Mouse (Mus musculus) embryonic facial prominence, embryonic 11.5 days (tissue): ENCODE measurements around the gene Ak7. TPM values are rescaled to one million over a fixed set of nuclear protein-coding genes. Genes with fewer than 3 reads are reported as not detected.

Experiments used
- ATAC-seq: fragments of 200-750 bp; cut with Nextera tagmentation; replicated peaks from 2 replicates; pipeline ENCODE4 v1.8.0; 2017; ENCODE audit warnings: low read depth; ENCODE audit not compliant: insufficient number of reproducible peaks, low FRiP score, low TSS enrichment
- DNase-seq: peaks from one replicate; pipeline ENCODE4 v3.0.0-alpha.2; 2015; ENCODE audit warnings: low spot score
- H3K27ac ChIP-seq: fragments of 300-500 bp; sonication (generic); replicated peaks from 2 replicates; pipeline ENCODE4 v1.5.1; 2014; ENCODE audit warnings: mild to moderate bottlenecking, low read depth, low read length, control low read depth
- H3K27me3 ChIP-seq: fragments of 300-500 bp; sonication (generic); 2 replicates; pipeline ENCODE4 v1.6.1; 2014; ENCODE audit warnings: mild to moderate bottlenecking, low read length, moderate library complexity, mixed read lengths; ENCODE audit not compliant: control insufficient read depth, insufficient read depth
- H3K36me3 ChIP-seq: fragments of 300-500 bp; sonication (generic); replicated peaks from 2 replicates; pipeline ENCODE4 v1.6.1; 2014; ENCODE audit warnings: low read depth, mild to moderate bottlenecking, low read length, moderate library complexity, mixed read lengths; ENCODE audit not compliant: control insufficient read depth, insufficient read depth
- H3K4me1 ChIP-seq: fragments of 300-500 bp; sonication (generic); 2 replicates; pipeline ENCODE4 v1.6.1; 2014; ENCODE audit warnings: low read length, mixed read lengths; ENCODE audit not compliant: control insufficient read depth, insufficient read depth
- H3K4me2 ChIP-seq: fragments of 300-500 bp; sonication (generic); 2 replicates; pipeline ENCODE4 v1.6.1; 2014; ENCODE audit warnings: low read depth, mild to moderate bottlenecking, control low read depth, low read length, moderate library complexity
- H3K4me3 ChIP-seq: fragments of 300-500 bp; sonication (generic); 2 replicates; pipeline ENCODE4 v1.5.1; 2014; ENCODE audit warnings: low read depth, low read length, control low read depth
- H3K9ac ChIP-seq: fragments of 300-500 bp; sonication (generic); replicated peaks from 2 replicates; pipeline ENCODE4 v1.6.1; 2014; ENCODE audit warnings: mild to moderate bottlenecking, control low read depth, low read length
- H3K9me3 ChIP-seq: fragments of 300-500 bp; sonication (generic); replicated peaks from 2 replicates; pipeline ENCODE4 v1.6.1; 2016; ENCODE audit warnings: mild to moderate bottlenecking, low read length, inconsistent platforms, mixed read lengths; ENCODE audit not compliant: control insufficient read depth
- WGBS: fragments of 180-500 bp; shearing (Covaris S2); extraction: QIAGEN DNeasy Blood & Tissue Kit; methylation state at CpG from one replicate; pipeline ENCODE4 v1.1.7; 2014; 5-methylcytosine and 5-hydroxymethylcytosine counted together
- polyA plus RNA-seq: library from polyadenylated mRNA; unstranded; fragments of >200 nt; fragmentation: Nextera tagmentation; extraction: Ambion mirVana; gene quantifications from 2 replicates; pipeline ENCODE4 v1.2.1, GENCODE M21; 2014

The Ak7 gene
- polyA plus RNA-seq, 1 experiment from 2014 or later: not detected

GRCm38 (mm10) chr12:105733370-105734159 lies 27.8 kb downstream of the Ak7 start:
- H3K4me1 ChIP-seq: no peaks in the 10 kb centered on the region
- 81% methylated on average over 9 of the region's 9 CpGs for WGBS
- H3K27ac ChIP-seq: no peak overlapping the region
- no peaks in the 10 kb centered on the region for H3K27me3 ChIP-seq
- H3K9me3 ChIP-seq: no peaks in the 10 kb centered on the region
- no peaks in the 10 kb centered on the region for H3K36me3 ChIP-seq
- no peak overlapping the region for H3K9ac ChIP-seq
- H3K4me2 ChIP-seq: no peak overlapping the region
- H3K4me3 ChIP-seq: no peak overlapping the region
- DNase-seq (no peak), ATAC-seq (no peak)

- Histone ChIP-seq H3K4me1 (no peaks in the 10 kb centered on the region), H3K27me3 (no peaks in the 10 kb centered on the region), H3K4me2 (no peak overlapping the region), H3K9me3 (no peaks in the 10 kb centered on the region), H3K4me3 (no peak overlapping the region), H3K36me3 (no peaks in the 10 kb centered on the region), H3K9ac (no peak overlapping the region), H3K27ac (no peak overlapping the region)
- WGBS: 62% methylated on average over 7 of the region's 7 CpGs
- ATAC-seq (no peak), DNase-seq (no peak)
Measured at GRCm38 (mm10) chr12:105735226-105735888, 29.6 kb downstream of the Ak7 start.

GRCm38 (mm10) chr12:105735889-105736251 lies 30.1 kb downstream of the Ak7 start:
- no peak overlapping the region for H3K27ac ChIP-seq
- no peaks in the 10 kb centered on the region for H3K9me3 ChIP-seq
- no peak overlapping the region for H3K9ac ChIP-seq
- ATAC-seq (no peak), DNase-seq (no peak)
- WGBS: 81% methylated on average over 6 of the region's 6 CpGs
- no peak overlapping the region for H3K4me2 ChIP-seq
- no peak overlapping the region for H3K4me3 ChIP-seq
- no peaks in the 10 kb centered on the region for H3K4me1 ChIP-seq
- no peaks in the 10 kb centered on the region for H3K27me3 ChIP-seq
- H3K36me3 ChIP-seq: no peaks in the 10 kb centered on the region

GRCm38 (mm10) chr12:105738316-105739096 lies 32.7 kb downstream of the Ak7 start:
- no peak for ATAC-seq
- Histone ChIP-seq H3K27ac (no peak overlapping the region), H3K27me3 (no peaks in the 10 kb centered on the region), H3K36me3 (no peaks in the 10 kb centered on the region), H3K4me2 (no peak overlapping the region), H3K9me3 (no peaks in the 10 kb centered on the region), H3K9ac (no peak overlapping the region), H3K4me3 (no peak overlapping the region), H3K4me1 (no peaks in the 10 kb centered on the region)
- 69% methylated on average over 15 of the region's 15 CpGs for WGBS
- no peak for DNase-seq

- Histone ChIP-seq H3K27ac (no peak overlapping the region), H3K27me3 (no peaks in the 10 kb centered on the region), H3K9me3 (no peaks in the 10 kb centered on the region), H3K36me3 (no peaks in the 10 kb centered on the region), H3K4me3 (no peak overlapping the region), H3K4me2 (no peak overlapping the region), H3K4me1 (no peaks in the 10 kb centered on the region), H3K9ac (no peak overlapping the region)
- no peak for ATAC-seq
- DNase-seq: no peak
- WGBS: 90% methylated on average over 8 of the region's 8 CpGs
Measured at GRCm38 (mm10) chr12:105739656-105740055, 33.9 kb downstream of the Ak7 start.

- H3K9ac ChIP-seq: no peak overlapping the region
- no peak overlapping the region for H3K27ac ChIP-seq
- H3K27me3 ChIP-seq: no peaks in the 10 kb centered on the region
- H3K4me2 ChIP-seq: no peak overlapping the region
- H3K4me3 ChIP-seq: no peak overlapping the region
- no peak for DNase-seq
- H3K4me1 ChIP-seq: no peaks in the 10 kb centered on the region
- no peaks in the 10 kb centered on the region for H3K36me3 ChIP-seq
- H3K9me3 ChIP-seq: no peaks in the 10 kb centered on the region
- 81% methylated on average over 5 of the region's 5 CpGs for WGBS
- no peak for ATAC-seq
Measured at GRCm38 (mm10) chr12:105748114-105748513, 42.3 kb downstream of the Ak7 start.

GRCm38 (mm10) chr12:105753813-105754212 lies 48.0 kb downstream of the Ak7 start:
- no peaks in the 10 kb centered on the region for H3K9me3 ChIP-seq
- no peaks in the 10 kb centered on the region for H3K36me3 ChIP-seq
- 89% methylated on average over 10 of the region's 10 CpGs for WGBS
- H3K27ac ChIP-seq: no peak overlapping the region
- DNase-seq: no peak
- H3K4me2 ChIP-seq: no peak overlapping the region
- H3K9ac ChIP-seq: no peak overlapping the region
- no peaks in the 10 kb centered on the region for H3K27me3 ChIP-seq
- no peak for ATAC-seq
- no peak overlapping the region for H3K4me3 ChIP-seq
- H3K4me1 ChIP-seq: no peaks in the 10 kb centered on the region
